Mouse (Mus musculus) stomach, postnatal 0 days (tissue): ENCODE measurements around the gene Pcare. TPM values are rescaled to one million over a fixed set of nuclear protein-coding genes. Genes with fewer than 3 reads are reported as not detected.

Experiments used
- ATAC-seq: fragments of 200-750 bp; cut with Nextera tagmentation; 2 replicates; pipeline ENCODE4 v1.8.0; 2017; ENCODE audit not compliant: low FRiP score, low TSS enrichment
- DNase-seq: peaks from one replicate; pipeline ENCODE4 v3.0.0-alpha.2; 2016; ENCODE audit warnings: low spot score
- H3K27ac ChIP-seq: fragments of 300-500 bp; sonication (generic); replicated peaks from 2 replicates; pipeline ENCODE4 v1.5.1; 2014; ENCODE audit warnings: mild to moderate bottlenecking, control low read depth
- H3K27me3 ChIP-seq: fragments of 300-500 bp; sonication (generic); 2 replicates; pipeline ENCODE4 v1.6.1; 2014; ENCODE audit warnings: low read length; ENCODE audit not compliant: control insufficient read depth, insufficient read depth
- H3K36me3 ChIP-seq: fragments of 300-500 bp; sonication (generic); 2 replicates; pipeline ENCODE4 v1.6.1; 2014; ENCODE audit warnings: low read length, mixed read lengths; ENCODE audit not compliant: control insufficient read depth, insufficient read depth
- H3K4me1 ChIP-seq: fragments of 300-500 bp; sonication (generic); replicated peaks from 2 replicates; pipeline ENCODE4 v1.6.1; 2014; ENCODE audit warnings: antibody characterized with exemption; ENCODE audit not compliant: control insufficient read depth, insufficient read depth
- H3K4me2 ChIP-seq: fragments of 300-500 bp; sonication (generic); replicated peaks from 2 replicates; pipeline ENCODE4 v1.6.1; 2014; ENCODE audit warnings: low read depth, mild to moderate bottlenecking, control low read depth, moderate library complexity
- H3K4me3 ChIP-seq: fragments of 300-500 bp; sonication (generic); 2 replicates; pipeline ENCODE4 v1.5.1; 2014; ENCODE audit warnings: low read depth, low read length, control low read depth
- H3K9ac ChIP-seq: fragments of 300-500 bp; sonication (generic); 2 replicates; pipeline ENCODE4 v1.6.1; 2014; ENCODE audit warnings: mild to moderate bottlenecking, low read length, control low read depth, mixed read lengths
- H3K9me3 ChIP-seq: fragments of 300-500 bp; sonication (generic); 2 replicates; pipeline ENCODE4 v1.6.1; 2016; ENCODE audit warnings: low read length; ENCODE audit not compliant: control insufficient read depth
- CTCF ChIP-seq: IDR thresholded peaks from 2 replicates; pipeline ENCODE4 v1.5.1; 2016; ENCODE audit warnings: antibody characterized with exemption, low read depth, mild to moderate bottlenecking, moderate library complexity
- EP300 ChIP-seq: optimal IDR thresholded peaks from 2 replicates; pipeline ENCODE3; 2016; ENCODE audit warnings: antibody characterized with exemption
- WGBS: fragments of 180-500 bp; shearing (Covaris S2); extraction: QIAGEN DNeasy Blood & Tissue Kit; methylation state at CpG from one replicate; pipeline ENCODE4 v1.1.7; 2014; 5-methylcytosine and 5-hydroxymethylcytosine counted together
- polyA plus RNA-seq: library from polyadenylated mRNA; unstranded; fragments of >200 nt; fragmentation: Nextera tagmentation; extraction: Ambion mirVana; gene quantifications from 2 replicates; pipeline ENCODE4 v1.2.1, GENCODE M21; 2015

The Pcare gene
- polyA plus RNA-seq, 1 experiment from 2014 or later: not detected

DNA sequence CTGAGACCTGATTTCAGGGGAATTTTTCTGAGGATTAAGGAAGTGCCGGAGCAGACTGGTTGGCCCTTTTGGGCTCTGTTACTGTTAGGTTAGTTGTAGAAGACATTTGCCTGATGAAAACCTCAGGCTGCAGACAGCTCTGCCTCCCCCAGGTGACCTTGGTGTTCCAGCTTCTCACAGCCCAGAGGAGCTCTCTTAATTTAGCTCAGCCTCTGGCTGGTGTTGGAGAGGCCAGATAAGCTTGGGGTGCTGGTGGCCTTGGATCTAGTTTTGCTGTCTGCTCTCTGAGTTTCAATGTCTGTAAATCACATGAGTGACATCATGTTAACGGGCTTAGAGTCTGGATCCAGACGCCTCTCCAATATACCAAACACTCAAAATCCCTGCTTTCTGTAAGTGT, 31.7 kb downstream of the Pcare start:
- H3K27me3 ChIP-seq: no peaks in the 10 kb centered on the region
- no peak for TF ChIP-seq CTCF
- TF ChIP-seq EP300: no peak
- ATAC-seq (no peak), DNase-seq (no peak)
- H3K9ac ChIP-seq: no peak overlapping the region
- WGBS: 53% methylated on average over 3 of the region's 3 CpGs
- no peak overlapping the region for H3K27ac ChIP-seq
- H3K4me1 ChIP-seq: no peaks in the 10 kb centered on the region
- no peak overlapping the region for H3K4me2 ChIP-seq
- H3K9me3 ChIP-seq: no peaks in the 10 kb centered on the region
- no peaks in the 10 kb centered on the region for H3K36me3 ChIP-seq
- no peak overlapping the region for H3K4me3 ChIP-seq

DNA sequence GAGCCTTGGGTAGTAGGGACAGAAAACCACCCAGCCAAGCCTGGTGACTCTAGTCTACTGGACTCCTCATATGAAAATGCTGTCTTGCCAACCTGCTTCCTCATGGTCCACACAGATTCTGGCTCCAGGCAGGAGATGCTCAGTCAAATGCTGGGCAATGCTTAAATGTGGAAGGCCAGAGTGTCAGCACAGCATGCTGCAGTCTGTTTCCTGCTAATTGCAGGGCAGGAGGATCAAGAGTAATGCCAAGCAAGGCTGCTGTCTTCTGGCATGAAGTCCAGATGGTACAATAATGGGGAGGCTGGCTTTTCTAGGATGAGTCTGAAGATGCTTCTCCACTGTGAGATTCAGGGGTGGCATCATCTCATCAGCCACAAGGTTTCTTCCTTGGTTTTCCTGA, 32.3 kb downstream of the Pcare start:
- no peaks in the 10 kb centered on the region for H3K4me1 ChIP-seq
- TF ChIP-seq CTCF: no peak
- no peak for TF ChIP-seq EP300
- no peak overlapping the region for H3K9ac ChIP-seq
- H3K27me3 ChIP-seq: no peaks in the 10 kb centered on the region
- H3K36me3 ChIP-seq: no peaks in the 10 kb centered on the region
- no peak overlapping the region for H3K27ac ChIP-seq
- H3K9me3 ChIP-seq: no peaks in the 10 kb centered on the region
- ATAC-seq (no peak), DNase-seq (no peak)
- no peak overlapping the region for H3K4me3 ChIP-seq
- no peak overlapping the region for H3K4me2 ChIP-seq

GRCm38 (mm10) chr17:71717881-71718625, 34.6 kb downstream of the Pcare start:
- Histone ChIP-seq H3K27ac (no peak overlapping the region), H3K4me2 (no peak overlapping the region), H3K36me3 (no peaks in the 10 kb centered on the region), H3K27me3 (no peaks in the 10 kb centered on the region), H3K9ac (no peak overlapping the region), H3K9me3 (no peaks in the 10 kb centered on the region), H3K4me3 (no peak overlapping the region), H3K4me1 (no peaks in the 10 kb centered on the region)
- DNase-seq: no peak
- no peak for TF ChIP-seq CTCF
- TF ChIP-seq EP300: no peak
- WGBS: 81% methylated on average over 8 of the region's 8 CpGs
- ATAC-seq: no peak

DNA sequence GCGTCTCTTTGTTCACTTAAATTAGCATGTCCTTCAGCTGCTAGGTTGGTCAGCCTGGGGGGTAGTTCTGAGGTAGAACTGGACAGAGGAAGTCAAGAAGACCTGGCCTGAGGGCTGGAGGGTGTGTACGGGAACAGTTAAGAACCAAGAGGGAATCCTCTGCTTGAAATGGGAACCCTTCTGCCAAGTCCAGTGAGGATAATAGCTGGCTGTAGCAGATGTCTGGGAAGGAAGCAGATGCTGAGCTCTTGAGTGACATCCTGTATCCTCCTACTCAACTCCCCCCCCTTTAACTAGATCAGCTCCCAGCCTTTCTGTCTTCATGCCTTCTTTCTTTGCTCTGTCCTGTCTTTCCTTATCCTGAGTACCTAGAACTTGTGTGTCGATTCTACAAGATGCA, 37.7 kb downstream of the Pcare start:
- Histone ChIP-seq H3K4me2 (no peak overlapping the region), H3K27me3 (no peaks in the 10 kb centered on the region), H3K4me3 (no peak overlapping the region), H3K9ac (no peak overlapping the region), H3K27ac (no peak overlapping the region), H3K9me3 (no peaks in the 10 kb centered on the region), H3K4me1 (no peaks in the 10 kb centered on the region), H3K36me3 (no peaks in the 10 kb centered on the region)
- TF ChIP-seq EP300 (no peak), CTCF (no peak)
- 70% methylated on average over 3 of the region's 3 CpGs for WGBS
- ATAC-seq: no peak
- DNase-seq: no peak

DNA sequence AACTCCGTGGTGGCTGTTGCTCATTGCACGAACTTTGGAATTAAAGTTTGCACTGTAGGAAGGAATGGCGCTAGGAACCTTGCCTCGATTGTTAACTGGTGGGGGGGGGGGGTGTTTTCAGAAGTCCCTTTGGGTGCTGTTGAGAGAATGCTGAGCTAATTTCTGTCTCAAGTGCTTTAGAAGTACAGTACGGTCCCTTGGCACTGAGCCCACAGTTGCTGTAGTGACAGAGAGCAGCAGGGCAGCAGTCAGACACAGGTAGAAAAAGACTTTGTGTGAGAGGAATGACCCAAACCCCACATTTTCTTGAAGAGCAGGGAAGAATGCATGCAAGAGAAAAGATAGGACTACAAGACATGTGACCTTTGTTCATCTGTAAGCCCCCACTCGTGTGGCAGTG, 40.4 kb downstream of the Pcare start:
- H3K9me3 ChIP-seq: no peaks in the 10 kb centered on the region
- H3K27me3 ChIP-seq: no peaks in the 10 kb centered on the region
- no peaks in the 10 kb centered on the region for H3K4me1 ChIP-seq
- H3K4me2 ChIP-seq: no peak overlapping the region
- ATAC-seq: no peak
- H3K36me3 ChIP-seq: no peaks in the 10 kb centered on the region
- WGBS: 68% methylated on average over 6 of the region's 6 CpGs
- H3K27ac ChIP-seq: no peak overlapping the region
- no peak overlapping the region for H3K4me3 ChIP-seq
- no peak overlapping the region for H3K9ac ChIP-seq
- TF ChIP-seq CTCF: no peak
- TF ChIP-seq EP300: no peak
- no peak for DNase-seq

DNA sequence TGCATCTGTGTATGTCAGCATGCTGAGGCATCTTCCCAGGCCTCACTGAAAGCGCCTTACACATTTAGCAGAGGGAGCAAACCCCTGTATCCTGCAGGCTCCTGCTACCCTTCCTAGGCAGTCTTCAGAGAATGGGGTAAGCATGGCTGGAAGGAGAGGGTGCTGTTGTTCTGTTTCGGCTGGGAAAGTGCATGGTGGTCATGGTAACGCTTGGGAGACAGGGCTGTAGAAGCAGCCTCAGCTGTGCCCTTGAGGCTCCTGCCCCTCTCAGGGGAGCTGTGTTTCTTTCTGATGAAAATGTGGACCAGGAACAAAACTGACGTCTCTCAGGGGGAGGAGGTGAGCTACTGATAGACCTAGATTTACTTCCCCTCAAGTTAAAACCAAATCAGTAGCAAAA, 45.0 kb downstream of the Pcare start:
- no peak for DNase-seq
- Histone ChIP-seq H3K27ac (no peak overlapping the region), H3K4me3 (no peak overlapping the region), H3K9ac (no peak overlapping the region), H3K36me3 (no peaks in the 10 kb centered on the region), H3K4me2 (no peak overlapping the region), H3K4me1 (no peaks in the 10 kb centered on the region), H3K27me3 (no peaks in the 10 kb centered on the region), H3K9me3 (no peaks in the 10 kb centered on the region)
- no peak for ATAC-seq
- WGBS: 50% methylated on average over 4 of the region's 4 CpGs
- TF ChIP-seq EP300 (no peak), CTCF (no peak)
